Mouse (Mus musculus): ENCODE measurements around the gene Gm3476. TPM values are rescaled to one million over a fixed set of nuclear protein-coding genes. Genes with fewer than 3 reads are reported as not detected.

Gm3476 gene
- polyA plus RNA-seq (2012): not detected in 2 replicates

DNA sequence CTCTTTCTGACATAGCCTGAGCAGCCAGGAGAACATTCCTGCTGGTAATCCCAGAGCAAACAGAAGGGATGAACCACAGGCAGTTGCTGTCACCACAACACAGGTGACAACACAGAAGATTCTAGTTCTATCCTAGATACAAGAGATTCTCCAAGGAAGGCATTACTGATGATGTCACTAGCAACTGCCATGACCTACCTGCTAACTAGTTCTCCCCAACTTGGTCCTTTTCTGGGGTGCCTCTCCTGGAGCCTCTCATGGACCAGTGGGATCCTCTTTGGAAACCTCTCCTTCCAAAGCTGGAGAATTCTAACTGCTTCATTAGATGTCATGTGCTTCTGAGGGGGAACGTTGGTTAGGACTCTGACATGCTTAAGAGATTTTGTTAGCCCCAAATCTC lies at the start of gene Gm3476:
TSS of gene Gm3476 (minus strand) at position 101 of the 400 bp plus-strand sequence.

GRCm38 (mm10) chr14:6108272-6108925 lies 17.2 kb downstream of the Gm3476 start, which contains the start of gene Gm3468:
Gm3468 (minus strand) TSS chr14:6108665.

DNA sequence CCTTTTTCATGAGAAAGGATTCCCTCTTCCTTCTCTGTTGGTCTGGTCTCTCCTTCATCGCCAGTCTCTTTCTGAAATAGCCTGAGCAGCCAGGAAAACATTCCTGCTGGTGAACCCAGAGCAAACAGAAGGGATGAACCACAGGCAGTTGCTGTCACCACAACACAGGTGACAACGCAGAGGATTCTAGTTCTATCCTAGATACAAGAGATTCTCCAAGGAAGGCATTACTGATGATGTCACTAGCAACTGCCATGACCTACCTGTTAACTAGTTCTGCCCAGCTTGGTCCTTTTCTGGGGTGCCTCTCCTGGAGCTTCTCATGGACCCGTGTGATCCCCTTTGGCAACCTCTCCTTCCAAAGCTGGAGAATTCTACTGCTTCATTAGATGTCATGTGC lies 31.8 kb downstream of the Gm3476 start, which contains the start of gene Gm8206:
TSS of gene Gm8206 (minus strand) at position 101 of the 400 bp plus-strand sequence.

GRCm38 (mm10) chr14:6058167-6058566 lies 67.4 kb downstream of the Gm3476 start, which contains the start of gene Gm6337:
Gm6337 (minus strand) TSS chr14:6058267.

Other genes with a start within 250 kb of the Gm3476 start
- gene Gm8237, start 245.4 kb downstream of the Gm3476 start, polyA plus RNA-seq (2012): not detected in 2 replicates
- not detected in 2 replicates for gene Gm3248, start 164.1 kb downstream of the Gm3476 start, polyA plus RNA-seq (2012)
- gene Gm3453, start 146.7 kb downstream of the Gm3476 start, polyA plus RNA-seq (2012): 0.09 TPM in 1 of 2 replicates, not detected in the other
- gene Gm6337, start 67.5 kb downstream of the Gm3476 start, polyA plus RNA-seq (2012): not detected in 2 replicates
- 0.22 TPM in 1 of 2 replicates, not detected in the other for gene Gm8206, start 31.9 kb downstream of the Gm3476 start, polyA plus RNA-seq (2012)
- 0.09 TPM in 1 of 2 replicates, not detected in the other for gene Gm3468, start 17.1 kb downstream of the Gm3476 start, polyA plus RNA-seq (2012)
- gene Gm21560, start 93.5 kb upstream of the Gm3476 start, polyA plus RNA-seq (2012): not detected in 2 replicates
- not detected in 2 replicates for gene Gm3411, start 161.4 kb upstream of the Gm3476 start, polyA plus RNA-seq (2012)
- gene Gm21103, start 179.0 kb upstream of the Gm3476 start, polyA plus RNA-seq (2012): not detected in 2 replicates
- gene Gm3618, start 217.9 kb upstream of the Gm3476 start, polyA plus RNA-seq (2012): not detected in 2 replicates

All from megakaryocyte-erythroid progenitor cell, adult 5 weeks (primary cell).